Mouse (Mus musculus) liver, embryonic 11.5 days (tissue): Measurements from ENCODE around the gene Muc2. TPM values are rescaled to one million over a fixed set of nuclear protein-coding genes. Genes with fewer than 3 reads are reported as not detected.

Source experiments
- ATAC-seq: fragments of 200-750 bp; cut with Nextera tagmentation; replicated peaks from 2 replicates; pipeline ENCODE4 v1.8.0; 2017; ENCODE audit warnings: moderate number of reproducible peaks, mild to moderate bottlenecking, moderate TSS enrichment, moderate library complexity; ENCODE audit not compliant: low FRiP score
- DNase-seq: peaks from one replicate; pipeline ENCODE4 v3.0.0-alpha.2; 2017; ENCODE audit warnings: low spot score
- H3K27ac ChIP-seq: fragments of 300-500 bp; sonication (generic); 2 replicates; pipeline ENCODE4 v1.5.1; 2014; ENCODE audit warnings: mild to moderate bottlenecking, low read depth, low read length, control low read depth
- H3K27me3 ChIP-seq: fragments of 300-500 bp; sonication (generic); replicated peaks from 2 replicates; pipeline ENCODE4 v1.6.1; 2014; ENCODE audit warnings: low read length, mixed read lengths; ENCODE audit not compliant: control insufficient read depth, insufficient read depth
- H3K36me3 ChIP-seq: fragments of 300-500 bp; sonication (generic); 2 replicates; pipeline ENCODE4 v1.6.1; 2014; ENCODE audit warnings: mild to moderate bottlenecking, low read length, moderate library complexity, mixed read lengths; ENCODE audit not compliant: control insufficient read depth, insufficient read depth
- H3K4me1 ChIP-seq: fragments of 300-500 bp; sonication (generic); replicated peaks from 2 replicates; pipeline ENCODE4 v1.6.1; 2014; ENCODE audit warnings: low read length, mixed read lengths; ENCODE audit not compliant: control insufficient read depth, insufficient read depth
- H3K4me2 ChIP-seq: fragments of 300-500 bp; sonication (generic); 2 replicates; pipeline ENCODE4 v1.6.1; 2014; ENCODE audit warnings: mild to moderate bottlenecking, control low read depth, moderate library complexity
- H3K4me3 ChIP-seq: fragments of 300-500 bp; sonication (generic); 2 replicates; pipeline ENCODE4 v1.5.1; 2014; ENCODE audit warnings: low read depth, low read length, control low read depth
- H3K9ac ChIP-seq: fragments of 300-500 bp; sonication (generic); 2 replicates; pipeline ENCODE4 v1.6.1; 2014; ENCODE audit warnings: low read depth, low read length, control low read depth
- H3K9me3 ChIP-seq: fragments of 300-500 bp; sonication (generic); 2 replicates; pipeline ENCODE4 v1.6.1; 2016; ENCODE audit warnings: low read length, inconsistent platforms, mixed read lengths; ENCODE audit not compliant: control insufficient read depth
- WGBS: fragments of 180-500 bp; shearing (Covaris S2); extraction: QIAGEN DNeasy Blood & Tissue Kit; methylation state at CpG from one replicate; pipeline ENCODE4 v1.1.7; 2014; 5-methylcytosine and 5-hydroxymethylcytosine counted together
- polyA plus RNA-seq: library from polyadenylated mRNA; unstranded; fragments of >200 nt; fragmentation: Nextera tagmentation; extraction: Ambion mirVana; gene quantifications from 2 replicates; pipeline ENCODE4 v1.2.1, GENCODE M21; 2014

Muc2 gene
- polyA plus RNA-seq, 1 experiment from 2014 or later: 0.22 TPM

DNA sequence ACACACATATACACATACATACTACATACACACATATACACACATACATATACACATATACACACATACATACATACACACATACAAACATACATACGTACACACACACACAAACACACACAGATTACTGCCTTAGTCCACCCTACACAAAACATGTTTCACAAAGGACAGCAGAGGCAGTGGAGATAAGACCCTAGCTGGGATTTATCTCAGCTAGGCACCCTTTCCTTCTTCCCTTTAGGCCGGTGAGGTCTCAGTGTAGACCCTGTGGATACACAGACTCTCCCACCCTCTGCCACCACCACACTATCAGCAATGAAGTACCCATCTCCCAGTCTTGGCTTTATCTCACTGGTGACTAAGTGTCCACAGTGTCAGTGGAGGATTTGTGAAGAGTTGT lies 84.7 kb downstream of the Muc2 start:
- DNase-seq (no peak), ATAC-seq (no peak)
- H3K9me3 ChIP-seq: no peaks in the 10 kb centered on the region
- no peak overlapping the region for H3K27ac ChIP-seq
- peaks cover 5% of the 10 kb centered on the region; the same call in 1 of the 2 replicates for H3K27me3 ChIP-seq
- H3K4me2 ChIP-seq: no peak overlapping the region
- H3K36me3 ChIP-seq: no peaks in the 10 kb centered on the region
- WGBS: 47% methylated on average over 2 of the region's 2 CpGs
- no peak overlapping the region for H3K4me3 ChIP-seq
- H3K4me1 ChIP-seq: peaks cover 20% of the 10 kb centered on the region
- no peak overlapping the region for H3K9ac ChIP-seq

DNA sequence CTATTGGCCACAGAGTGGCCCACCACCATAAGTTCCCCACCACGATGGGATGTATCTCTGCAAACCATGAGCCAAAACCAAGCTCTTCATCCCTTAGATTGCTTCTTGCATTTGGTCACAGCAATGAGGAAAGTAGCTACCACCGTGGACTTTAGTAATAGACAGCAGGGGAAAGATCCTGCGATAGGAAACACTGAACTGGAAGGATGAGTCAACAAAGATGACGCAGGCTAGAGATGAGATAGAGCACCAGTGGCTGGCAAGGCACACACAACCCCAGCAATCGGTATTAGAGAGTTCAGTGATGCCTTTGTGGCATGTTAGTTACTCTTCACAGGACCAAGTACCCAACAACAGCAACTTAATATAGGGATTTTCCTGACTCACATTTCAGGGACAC lies 86.1 kb downstream of the Muc2 start:
- Histone ChIP-seq H3K4me2 (no peak overlapping the region), H3K27ac (no peak overlapping the region), H3K4me1 (peaks cover 13% of the 10 kb centered on the region), H3K9ac (no peak overlapping the region), H3K36me3 (no peaks in the 10 kb centered on the region), H3K9me3 (no peaks in the 10 kb centered on the region), H3K27me3 (peaks cover 5% of the 10 kb centered on the region; the same call in 1 of the 2 replicates), H3K4me3 (no peak overlapping the region)
- no peak for DNase-seq
- WGBS: 82% methylated on average over 5 of the region's 5 CpGs
- ATAC-seq: no peak

DNA sequence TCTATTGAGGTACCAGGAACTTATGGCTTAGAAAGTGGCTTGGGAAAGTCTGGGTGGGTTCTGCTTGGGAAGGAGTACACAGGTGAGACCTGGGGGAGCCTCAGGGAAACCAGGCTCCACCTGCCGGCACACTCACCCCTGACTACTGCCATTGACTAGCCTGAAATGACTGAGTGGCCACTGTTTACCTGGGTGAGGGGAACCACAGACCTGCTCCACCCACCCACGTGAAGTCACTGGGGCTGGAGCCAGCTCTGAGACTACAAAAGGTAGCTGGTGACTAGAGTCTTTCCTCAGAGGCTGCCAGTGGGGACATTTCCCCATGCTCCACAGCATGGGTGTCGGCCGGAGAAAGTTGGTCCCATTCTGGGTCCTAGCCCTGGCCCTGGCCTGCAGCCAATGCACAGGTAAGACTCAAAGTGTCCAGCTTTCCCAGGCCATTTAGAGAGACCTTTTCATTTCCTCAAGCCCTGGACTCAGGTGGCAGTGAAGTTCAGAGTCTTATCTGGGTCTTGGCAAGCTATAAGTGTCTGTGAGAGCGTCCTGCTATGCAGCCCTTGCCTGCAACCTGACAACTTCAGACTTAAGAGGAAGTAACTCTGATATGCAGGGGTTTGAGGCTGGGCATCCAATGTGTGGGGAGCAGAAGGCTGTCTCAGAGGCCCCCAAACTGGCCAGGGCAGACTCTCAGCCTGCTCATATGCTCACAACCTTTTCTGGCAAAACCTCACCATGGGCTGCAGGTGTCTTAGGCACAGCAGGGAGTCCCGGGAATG lies 98.7 kb downstream of the Muc2 start, which contains the start of gene Muc5ac:
TSS of gene Muc5ac (plus strand) at position 296 of the 776 bp plus-strand sequence.
- Histone ChIP-seq H3K4me3 (no peak within 1 kb of the TSS), H3K9ac (no peak within 1 kb of the TSS), H3K4me2 (no peak within 1 kb of the TSS), H3K4me1 (no peaks in the 10 kb centered on the region), H3K27me3 (peaks cover 5% of the 10 kb centered on the region; the same call in 1 of the 2 replicates), H3K36me3 (no peaks in the 10 kb centered on the region), H3K9me3 (no peaks in the 10 kb centered on the region), H3K27ac (no peak within 1 kb of the TSS)
- DNase-seq (no peak), ATAC-seq (no peak)
- 73% methylated on average over 6 of the region's 6 CpGs for WGBS

DNA sequence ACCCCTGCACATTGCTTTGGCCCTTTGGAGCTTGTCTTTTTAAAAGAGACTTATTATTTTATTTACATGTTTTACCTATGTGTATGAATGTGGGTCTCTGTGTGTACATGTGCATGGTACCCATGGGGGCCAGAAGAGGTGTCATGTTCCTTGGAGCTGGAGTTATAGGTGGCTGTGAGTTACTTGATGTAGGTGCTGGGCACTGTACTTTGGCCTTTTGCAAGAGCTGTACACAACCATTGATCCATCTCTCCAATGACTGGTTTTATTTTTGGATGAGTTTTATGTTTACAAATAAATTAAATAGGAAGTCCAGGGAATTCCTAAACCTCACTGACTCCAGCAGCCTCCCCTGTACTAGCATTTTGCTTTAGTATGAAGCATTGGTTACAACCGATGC lies 104.1 kb downstream of the Muc2 start:
- Histone ChIP-seq H3K36me3 (no peaks in the 10 kb centered on the region), H3K9ac (no peak overlapping the region), H3K4me2 (no peak overlapping the region), H3K27me3 (peaks cover 5% of the 10 kb centered on the region; the same call in 1 of the 2 replicates), H3K27ac (no peak overlapping the region), H3K4me1 (no peaks in the 10 kb centered on the region), H3K4me3 (no peak overlapping the region), H3K9me3 (peaks cover 6% of the 10 kb centered on the region; the same call in 1 of the 2 replicates)
- ATAC-seq (no peak), DNase-seq (no peak)
- WGBS: 97% methylated on average over 1 of the region's 1 CpGs

DNA sequence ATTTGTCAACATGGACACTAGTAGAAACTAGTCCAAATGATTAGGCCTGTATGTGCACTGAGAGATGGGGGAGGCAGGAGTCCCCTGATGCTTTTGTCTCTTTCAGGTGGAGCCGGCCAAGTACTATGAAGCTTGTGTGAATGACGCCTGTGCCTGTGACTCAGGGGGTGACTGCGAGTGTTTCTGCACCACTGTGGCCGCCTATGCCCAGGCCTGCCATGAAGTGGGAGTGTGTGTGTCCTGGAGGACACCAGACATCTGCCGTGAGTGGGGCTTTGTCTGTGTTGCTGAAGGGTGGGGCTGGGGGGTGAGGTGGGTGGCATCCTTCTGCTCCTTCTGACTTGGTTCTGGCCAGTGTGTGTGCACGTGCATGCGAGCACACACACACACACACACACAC lies 113.1 kb downstream of the Muc2 start:
- ATAC-seq (no peak), DNase-seq (no peak)
- Histone ChIP-seq H3K27ac (no peak overlapping the region), H3K4me2 (no peak overlapping the region), H3K4me3 (no peak overlapping the region), H3K9me3 (no peaks in the 10 kb centered on the region), H3K9ac (no peak overlapping the region), H3K27me3 (0 out of 2 replicates have a peak, but pooled peaks cover 3% of the 10 kb centered on the region), H3K36me3 (no peaks in the 10 kb centered on the region), H3K4me1 (no peaks in the 10 kb centered on the region)
- 87% methylated on average over 7 of the region's 7 CpGs for WGBS

Other genes with a start within 250 kb of the Muc2 start
- gene Pidd1, start 246.3 kb upstream of the Muc2 start, polyA plus RNA-seq: 22.5 and 22.7 TPM in 2 replicates
- gene Rplp2, start 243.0 kb upstream of the Muc2 start, polyA plus RNA-seq: 1,652 and 1,836 TPM in 2 replicates
- 23.4 and 23.7 TPM in 2 replicates for gene Pnpla2, start 235.1 kb upstream of the Muc2 start, polyA plus RNA-seq
- 4.3 and 7.2 TPM in 2 replicates for gene Cracr2b, start 229.2 kb upstream of the Muc2 start, polyA plus RNA-seq
- 20.6 and 22.3 TPM in 2 replicates for gene Cd151, start 222.9 kb upstream of the Muc2 start, polyA plus RNA-seq
- gene Polr2l, start 215.2 kb upstream of the Muc2 start, polyA plus RNA-seq: 95.3 and 104 TPM in 2 replicates
- gene Tspan4, start 215.1 kb upstream of the Muc2 start, polyA plus RNA-seq: 77.9 and 78.2 TPM in 2 replicates
- 39.2 and 48.1 TPM in 2 replicates for gene Chid1, start 150.5 kb upstream of the Muc2 start, polyA plus RNA-seq
- gene Ap2a2, start 128.2 kb upstream of the Muc2 start, polyA plus RNA-seq: 94.4 and 102 TPM in 2 replicates
- 2.4 and 2.6 TPM in 2 replicates for gene Muc6, start 35.0 kb upstream of the Muc2 start, polyA plus RNA-seq
- not detected in 2 replicates for gene Muc5ac, start 98.6 kb downstream of the Muc2 start, polyA plus RNA-seq
- not detected in 2 replicates for gene Muc5b, start 148.7 kb downstream of the Muc2 start, polyA plus RNA-seq
- 37.7 and 41.9 TPM in 2 replicates for gene Tollip, start 228.2 kb downstream of the Muc2 start, polyA plus RNA-seq